Mouse (Mus musculus) intestine, postnatal 0 days (tissue): ENCODE data around the gene 4921524J17Rik. TPM values are rescaled to one million over a fixed set of nuclear protein-coding genes. Genes with fewer than 3 reads are reported as not detected.

Source experiments
- ATAC-seq: fragments of 200-750 bp; cut with Nextera tagmentation; 2 replicates; pipeline ENCODE4 v1.8.0; 2017; ENCODE audit warnings: mild to moderate bottlenecking, moderate TSS enrichment, moderate library complexity
- H3K27ac ChIP-seq: fragments of 300-500 bp; sonication (generic); 2 replicates; pipeline ENCODE4 v1.5.1; 2014; ENCODE audit warnings: mild to moderate bottlenecking, low read depth, low read length, moderate library complexity
- H3K27me3 ChIP-seq: fragments of 300-500 bp; sonication (generic); replicated peaks from 2 replicates; pipeline ENCODE4 v1.6.1; 2014; ENCODE audit warnings: low read length, mixed read lengths; ENCODE audit not compliant: control insufficient read depth, insufficient read depth
- H3K36me3 ChIP-seq: fragments of 300-500 bp; sonication (generic); 2 replicates; pipeline ENCODE4 v1.6.1; 2014; ENCODE audit warnings: mild to moderate bottlenecking, moderate library complexity; ENCODE audit not compliant: control insufficient read depth, insufficient read depth
- H3K4me1 ChIP-seq: fragments of 300-500 bp; sonication (generic); replicated peaks from 2 replicates; pipeline ENCODE4 v1.6.1; 2014; ENCODE audit warnings: antibody characterized with exemption, low read length, mixed read lengths; ENCODE audit not compliant: control insufficient read depth, insufficient read depth
- H3K4me2 ChIP-seq: fragments of 300-500 bp; sonication (generic); replicated peaks from 2 replicates; pipeline ENCODE4 v1.6.1; 2014; ENCODE audit warnings: low read depth, mild to moderate bottlenecking, moderate library complexity
- H3K4me3 ChIP-seq: fragments of 300-500 bp; sonication (generic); 2 replicates; pipeline ENCODE4 v1.5.1; 2014; ENCODE audit warnings: low read depth, low read length
- H3K9ac ChIP-seq: fragments of 300-500 bp; sonication (generic); 2 replicates; pipeline ENCODE4 v1.6.1; 2014; ENCODE audit warnings: mild to moderate bottlenecking, low read depth, low read length
- H3K9me3 ChIP-seq: fragments of 300-500 bp; sonication (generic); 2 replicates; pipeline ENCODE4 v1.6.1; 2016; ENCODE audit warnings: mixed run types; ENCODE audit not compliant: control insufficient read depth
- CTCF ChIP-seq: sonication (generic); IDR thresholded peaks from 2 replicates; pipeline ENCODE4 v1.5.1; 2016; ENCODE audit warnings: low read depth, mild to moderate bottlenecking, control low read depth, antibody characterized with exemption, moderate library complexity
- WGBS: fragments of 180-500 bp; shearing (Covaris S2); extraction: QIAGEN DNeasy Blood & Tissue Kit; methylation state at CpG from one replicate; pipeline ENCODE4 v1.1.7; 2014; 5-methylcytosine and 5-hydroxymethylcytosine counted together
- polyA plus RNA-seq: library from polyadenylated mRNA; unstranded; fragments of >200 nt; fragmentation: Nextera tagmentation; extraction: Ambion mirVana; gene quantifications from 2 replicates; pipeline ENCODE4 v1.2.1, GENCODE M21; 2015

4921524J17Rik gene
- polyA plus RNA-seq, 1 experiment from 2014 or later: 24.3 TPM

- Histone ChIP-seq H3K9ac (no peak overlapping the region), H3K4me3 (no peak overlapping the region), H3K27me3 (no peaks in the 10 kb centered on the region), H3K4me1 (no peaks in the 10 kb centered on the region), H3K9me3 (no peaks in the 10 kb centered on the region), H3K27ac (no peak overlapping the region), H3K36me3 (no peaks in the 10 kb centered on the region), H3K4me2 (no peak overlapping the region)
- no peak for ATAC-seq
- no peak for TF ChIP-seq CTCF
- 82% methylated on average over 5 of the region's 5 CpGs for WGBS
Measured at GRCm38 (mm10) chr8:85396432-85397079, 36.1 kb downstream of the 4921524J17Rik start.

- no peak overlapping the region for H3K4me3 ChIP-seq
- no peaks in the 10 kb centered on the region for H3K36me3 ChIP-seq
- TF ChIP-seq CTCF: no peak
- 64% methylated on average over 8 of the region's 8 CpGs for WGBS
- no peaks in the 10 kb centered on the region for H3K27me3 ChIP-seq
- H3K9ac ChIP-seq: no peak overlapping the region
- no peak overlapping the region for H3K4me2 ChIP-seq
- ATAC-seq: no peak
- H3K9me3 ChIP-seq: no peaks in the 10 kb centered on the region
- no peak overlapping the region for H3K27ac ChIP-seq
- H3K4me1 ChIP-seq: no peaks in the 10 kb centered on the region
Measured at GRCm38 (mm10) chr8:85395681-85396431, 36.8 kb downstream of the 4921524J17Rik start.

GRCm38 (mm10) chr8:85395017-85395416 is 37.6 kb downstream of the 4921524J17Rik start:
- no peak overlapping the region for H3K4me2 ChIP-seq
- no peak overlapping the region for H3K27ac ChIP-seq
- no peaks in the 10 kb centered on the region for H3K27me3 ChIP-seq
- no peaks in the 10 kb centered on the region for H3K36me3 ChIP-seq
- H3K9ac ChIP-seq: no peak overlapping the region
- WGBS: 77% methylated on average over 3 of the region's 3 CpGs
- no peak for TF ChIP-seq CTCF
- H3K4me3 ChIP-seq: no peak overlapping the region
- no peaks in the 10 kb centered on the region for H3K9me3 ChIP-seq
- ATAC-seq: no peak
- no peaks in the 10 kb centered on the region for H3K4me1 ChIP-seq

GRCm38 (mm10) chr8:85393199-85393598 is 39.4 kb downstream of the 4921524J17Rik start:
- TF ChIP-seq CTCF: no peak
- peak overlapping the region; percentile 73 for H3K27ac ChIP-seq
- H3K4me3 ChIP-seq: no peak overlapping the region
- WGBS: 42% methylated on average over 6 of the region's 6 CpGs
- peak; percentile 86 for ATAC-seq
- no peak overlapping the region for H3K4me2 ChIP-seq
- no peaks in the 10 kb centered on the region for H3K27me3 ChIP-seq
- no peaks in the 10 kb centered on the region for H3K9me3 ChIP-seq
- H3K9ac ChIP-seq: no peak overlapping the region
- H3K36me3 ChIP-seq: no peaks in the 10 kb centered on the region
- H3K4me1 ChIP-seq: no peaks in the 10 kb centered on the region

- no peak for ATAC-seq
- H3K27ac ChIP-seq: no peak overlapping the region
- 62% methylated on average over 1 of the region's 1 CpGs for WGBS
Measured at GRCm38 (mm10) chr8:85391438-85391837, 41.2 kb downstream of the 4921524J17Rik start.

GRCm38 (mm10) chr8:85386205-85386604 is 46.4 kb downstream of the 4921524J17Rik start, which contains the start of gene Mylk3:
Gene Mylk3 (minus strand): TSS chr8:85386345.
- Histone ChIP-seq H3K36me3 (no peaks in the 10 kb centered on the region), H3K27me3 (no peaks in the 10 kb centered on the region), H3K9ac (no peak within 1 kb of the TSS), H3K4me1 (no peaks in the 10 kb centered on the region), H3K27ac (no peak within 1 kb of the TSS), H3K4me3 (no peak within 1 kb of the TSS), H3K4me2 (no peak within 1 kb of the TSS), H3K9me3 (no peaks in the 10 kb centered on the region)
- no peak for TF ChIP-seq CTCF
- WGBS: 65% methylated on average over 6 of the region's 6 CpGs
- ATAC-seq: no peak

More at GRCm38 (mm10) chr8:85391438-85391837, 41.2 kb downstream of the 4921524J17Rik start:
- TF ChIP-seq CTCF: no peak
- H3K9me3 ChIP-seq: no peaks in the 10 kb centered on the region
- H3K27me3 ChIP-seq: no peaks in the 10 kb centered on the region
- no peaks in the 10 kb centered on the region for H3K4me1 ChIP-seq
- no peak overlapping the region for H3K4me3 ChIP-seq
- H3K4me2 ChIP-seq: no peak overlapping the region
- H3K36me3 ChIP-seq: no peaks in the 10 kb centered on the region
- no peak overlapping the region for H3K9ac ChIP-seq
